26 mouse cellular contexts compared by ENCODE assay signal in genomic region chr10:38288689-38289283, GRCm38 (mm10).
DNase-seq lines count a peak whose midpoint lies in the region; ATAC-seq lines count a peak whose summit lies in the region.
"Had no signal": no experiment of that assay in that cellular context is flagged by ENCODE, and none has a peak within 500 bp of the region (broad histone marks: within the 10 kb centered on the region; RNA-seq: fewer than 3 reads in every experiment).

No protein-coding gene starts in this region.

- no peak overlapping the region for H3K27ac ChIP-seq in hindbrain, embryonic 12.5 days
- H3K27ac ChIP-seq in hindbrain, embryonic 10.5 days, result no peak overlapping the region
- H3K27ac ChIP-seq in neural tube, embryonic 12.5 days, result no peak overlapping the region
- no peak overlapping the region for H3K27ac ChIP-seq in neural tube, embryonic 15.5 days (replicated peaks)
- no peak overlapping the region for H3K27ac ChIP-seq in hindbrain, embryonic 14.5 days
- H3K27ac ChIP-seq: limb, embryonic 13.5 days; lung, embryonic 15.5 days; neural tube, embryonic 13.5 days had no signal

- peak; percentile 64 for ATAC-seq in hindbrain, embryonic 12.5 days (ENCODE audit: low FRiP score)
- ATAC-seq in neural tube, embryonic 12.5 days (ENCODE audit: low FRiP score, low read depth), result 0 out of 2 replicates have a peak, but pooled peaks have one; percentile 17
- ATAC-seq in neural tube, embryonic 15.5 days (ENCODE audit: low FRiP score), result no peak
- peak; percentile 51; the same call in 1 of the 2 replicates for ATAC-seq in hindbrain, embryonic 14.5 days (ENCODE audit: low FRiP score)
- ATAC-seq: CD4-positive, CD25-positive, alpha-beta regulatory T cell, adult 4 months; forebrain, embryonic 14.5 days; inflammation-experienced regulatory T-cells, adult 6 months; midbrain, embryonic 16.5 days had no signal

- no peak overlapping the region for H3K9ac ChIP-seq in hindbrain, embryonic 12.5 days
- H3K9ac ChIP-seq in neural tube, embryonic 12.5 days, result no peak overlapping the region
- H3K9ac ChIP-seq in neural tube, embryonic 15.5 days (replicated peaks), result no peak overlapping the region
- no peak overlapping the region for H3K9ac ChIP-seq in hindbrain, embryonic 14.5 days
- H3K9ac ChIP-seq: limb, embryonic 13.5 days; lung, embryonic 15.5 days; neural tube, embryonic 13.5 days had no signal

- WGBS in hindbrain, embryonic 12.5 days, result 76% methylated on average over 6 of the region's 6 CpGs
- WGBS in hindbrain, embryonic 10.5 days, result 84% methylated on average over 6 of the region's 6 CpGs
- 74% methylated on average over 6 of the region's 6 CpGs for WGBS in neural tube, embryonic 12.5 days
- WGBS in neural tube, embryonic 15.5 days, result 62% methylated on average over 6 of the region's 6 CpGs
- 63% methylated on average over 6 of the region's 6 CpGs for WGBS in hindbrain, embryonic 14.5 days

- no peaks in the 10 kb centered on the region for H3K27me3 ChIP-seq in hindbrain, embryonic 12.5 days
- no peaks in the 10 kb centered on the region for H3K27me3 ChIP-seq in hindbrain, embryonic 10.5 days (ENCODE audit: insufficient read depth, poor library complexity, severe bottlenecking)
- H3K27me3 ChIP-seq in neural tube, embryonic 12.5 days (replicated peaks), result no peaks in the 10 kb centered on the region
- H3K27me3 ChIP-seq in neural tube, embryonic 15.5 days (replicated peaks), result no peaks in the 10 kb centered on the region
- H3K27me3 ChIP-seq in hindbrain, embryonic 14.5 days (ENCODE audit: control insufficient read depth, insufficient read depth, low read length), result no peaks in the 10 kb centered on the region
- H3K27me3 ChIP-seq: limb, embryonic 13.5 days; lung, embryonic 15.5 days; neural tube, embryonic 13.5 days had no signal

- DNase-seq in hindbrain, embryonic 10.5 days (ENCODE audit: low spot score), result no peak
- no peak for DNase-seq in hindbrain, embryonic 14.5 days (ENCODE audit: low spot score)
- no peak for DNase-seq in frontal cortex, postnatal 25 days (ENCODE audit: low spot score in 2 of 2)
- DNase-seq in heart, adult 11 months, result no peak
- DNase-seq: adrenal gland, postnatal 14 days; cerebellum, adult 11 months; cerebellum, adult 9-10 months; cerebellum, postnatal 36 days; heart, postnatal 36 days; kidney, adult 11 months; kidney, postnatal 4 days; retina, postnatal 1 day; right cerebral cortex, postnatal 14 days; thymus, postnatal 4 days had no signal

- no peak overlapping the region for H3K4me2 ChIP-seq in hindbrain, embryonic 12.5 days (replicated peaks)
- no peak overlapping the region for H3K4me2 ChIP-seq in neural tube, embryonic 12.5 days (replicated peaks)
- no peak overlapping the region for H3K4me2 ChIP-seq in neural tube, embryonic 15.5 days
- H3K4me2 ChIP-seq in hindbrain, embryonic 14.5 days (replicated peaks), result no peak overlapping the region
- H3K4me2 ChIP-seq: limb, embryonic 13.5 days; liver, embryonic 11.5 days; lung, embryonic 15.5 days; midbrain, embryonic 11.5 days; neural tube, embryonic 13.5 days had no signal

- H3K36me3 ChIP-seq in hindbrain, embryonic 12.5 days, result no peaks in the 10 kb centered on the region
- no peaks in the 10 kb centered on the region for H3K36me3 ChIP-seq in hindbrain, embryonic 10.5 days
- H3K36me3 ChIP-seq in neural tube, embryonic 12.5 days, result no peaks in the 10 kb centered on the region
- no peaks in the 10 kb centered on the region for H3K36me3 ChIP-seq in neural tube, embryonic 15.5 days
- H3K36me3 ChIP-seq in hindbrain, embryonic 14.5 days (replicated peaks; ENCODE audit: control insufficient read depth, insufficient read depth), result no peaks in the 10 kb centered on the region
- H3K36me3 ChIP-seq: limb, embryonic 13.5 days; lung, embryonic 15.5 days; neural tube, embryonic 13.5 days had no signal

- no peak overlapping the region for H3K4me3 ChIP-seq in hindbrain, embryonic 12.5 days
- H3K4me3 ChIP-seq in hindbrain, embryonic 10.5 days, result no peak overlapping the region
- H3K4me3 ChIP-seq in neural tube, embryonic 12.5 days, result no peak overlapping the region
- no peak overlapping the region for H3K4me3 ChIP-seq in neural tube, embryonic 15.5 days (replicated peaks)
- no peak overlapping the region for H3K4me3 ChIP-seq in hindbrain, embryonic 14.5 days (replicated peaks; ENCODE audit: low read length)
- H3K4me3 ChIP-seq: limb, embryonic 13.5 days; lung, embryonic 15.5 days; neural tube, embryonic 13.5 days had no signal

- no peaks in the 10 kb centered on the region for H3K4me1 ChIP-seq in hindbrain, embryonic 12.5 days
- no peaks in the 10 kb centered on the region for H3K4me1 ChIP-seq in hindbrain, embryonic 10.5 days (replicated peaks)
- H3K4me1 ChIP-seq in neural tube, embryonic 12.5 days, result no peaks in the 10 kb centered on the region
- no peaks in the 10 kb centered on the region for H3K4me1 ChIP-seq in neural tube, embryonic 15.5 days
- no peaks in the 10 kb centered on the region for H3K4me1 ChIP-seq in hindbrain, embryonic 14.5 days (replicated peaks; ENCODE audit: control insufficient read depth, insufficient read depth, low read length)
- H3K4me1 ChIP-seq: limb, embryonic 13.5 days; lung, embryonic 15.5 days; neural tube, embryonic 13.5 days had no signal

- H3K9me3 ChIP-seq in hindbrain, embryonic 12.5 days (replicated peaks), result no peaks in the 10 kb centered on the region
- 0 out of 2 replicates have a peak, but pooled peaks cover 5% of the 10 kb centered on the region for H3K9me3 ChIP-seq in hindbrain, embryonic 10.5 days
- H3K9me3 ChIP-seq in neural tube, embryonic 12.5 days, result no peaks in the 10 kb centered on the region
- 0 out of 2 replicates have a peak, but pooled peaks cover 4% of the 10 kb centered on the region for H3K9me3 ChIP-seq in neural tube, embryonic 15.5 days (replicated peaks)
- 0 out of 2 replicates have a peak, but pooled peaks cover 3% of the 10 kb centered on the region for H3K9me3 ChIP-seq in hindbrain, embryonic 14.5 days (ENCODE audit: control insufficient read depth, low read length)
- H3K9me3 ChIP-seq: limb, embryonic 13.5 days; lung, embryonic 15.5 days; neural tube, embryonic 13.5 days had no signal
